Mouse (Mus musculus) heart, postnatal 0 days (tissue): ENCODE measurements at regions not wholly inside any gene's neighbourhood (a gene's known extent, or its start where the extent isn't known, plus 50 kb on each side); places are given as distances from the start of the nearest gene placed in this dataset.

ENCODE experiments used
- ATAC-seq: fragments of 200-750 bp; cut with Nextera tagmentation; 2 replicates; pipeline ENCODE4 v1.8.0; 2017; ENCODE audit warnings: low read depth, moderate number of reproducible peaks, moderate library complexity; ENCODE audit not compliant: insufficient read depth
- DNase-seq: peaks from one replicate; pipeline ENCODE4 v3.0.0-alpha.2; 2016; ENCODE audit warnings: low spot score
- H3K27ac ChIP-seq: fragments of 300-500 bp; sonication (generic); 2 replicates; pipeline ENCODE4 v1.5.1; 2014; ENCODE audit warnings: low read depth, mild to moderate bottlenecking
- H3K27me3 ChIP-seq: fragments of 300-500 bp; sonication (generic); 2 replicates; pipeline ENCODE4 v1.6.1; 2014; ENCODE audit warnings: low read length, mixed read lengths; ENCODE audit not compliant: control insufficient read depth, insufficient read depth
- H3K36me3 ChIP-seq: fragments of 300-500 bp; sonication (generic); replicated peaks from 2 replicates; pipeline ENCODE4 v1.6.1; 2014; ENCODE audit warnings: low read length, mixed read lengths; ENCODE audit not compliant: control insufficient read depth, insufficient read depth
- H3K4me1 ChIP-seq: fragments of 300-500 bp; sonication (generic); 2 replicates; pipeline ENCODE4 v1.6.1; 2014; ENCODE audit warnings: antibody characterized with exemption; ENCODE audit not compliant: control insufficient read depth, insufficient read depth
- H3K4me2 ChIP-seq: fragments of 300-500 bp; sonication (generic); 2 replicates; pipeline ENCODE4 v1.6.1; 2014; ENCODE audit warnings: low read depth, mild to moderate bottlenecking, low read length, moderate library complexity
- H3K4me3 ChIP-seq: fragments of 300-500 bp; sonication (generic); 2 replicates; pipeline ENCODE4 v1.5.1; 2014; ENCODE audit warnings: low read depth, low read length
- H3K9ac ChIP-seq: fragments of 300-500 bp; sonication (generic); replicated peaks from 2 replicates; pipeline ENCODE4 v1.6.1; 2014; ENCODE audit warnings: low read depth, low read length, mixed read lengths
- H3K9me3 ChIP-seq: fragments of 300-500 bp; sonication (generic); replicated peaks from 2 replicates; pipeline ENCODE4 v1.6.1; 2016; ENCODE audit warnings: low read length; ENCODE audit not compliant: control insufficient read depth
- CTCF ChIP-seq: IDR thresholded peaks from 2 replicates; pipeline ENCODE4 v1.5.1; 2016; ENCODE audit warnings: antibody characterized with exemption, control low read depth, low read depth
- EP300 ChIP-seq: IDR thresholded peaks from 2 replicates; pipeline ENCODE4 v1.6.1; 2016; ENCODE audit warnings: antibody characterized with exemption, low read depth
- WGBS: fragments of 180-500 bp; shearing (Covaris S2); extraction: QIAGEN DNeasy Blood & Tissue Kit; methylation state at CpG from one replicate; pipeline ENCODE4 v1.1.7; 2014; 5-methylcytosine and 5-hydroxymethylcytosine counted together

- WGBS: 49% methylated on average over 2 of the region's 2 CpGs
- TF ChIP-seq EP300 (no peak), CTCF (no peak)
These were observed 451.2 kb upstream of the Marcks start for GRCm38 (mm10) chr10:37589889-37590288.

GRCm38 (mm10) chr10:37589009-37589408 is 450.3 kb upstream of the Marcks start:
- H3K4me2 ChIP-seq: no peak overlapping the region
- no peak for DNase-seq
- TF ChIP-seq CTCF (no peak), EP300 (no peak)
- no peak overlapping the region for H3K4me3 ChIP-seq
- WGBS: 95% methylated on average over 1 of the region's 1 CpGs
- H3K27ac ChIP-seq: no peak overlapping the region
- H3K36me3 ChIP-seq: no peaks in the 10 kb centered on the region
- no peaks in the 10 kb centered on the region for H3K4me1 ChIP-seq
- no peaks in the 10 kb centered on the region for H3K27me3 ChIP-seq
- no peak overlapping the region for H3K9ac ChIP-seq
- H3K9me3 ChIP-seq: no peaks in the 10 kb centered on the region
- ATAC-seq: no peak

More at GRCm38 (mm10) chr10:37589889-37590288, 451.2 kb upstream of the Marcks start:
- no peak for DNase-seq
- no peaks in the 10 kb centered on the region for H3K27me3 ChIP-seq
- H3K4me1 ChIP-seq: no peaks in the 10 kb centered on the region
- no peak for ATAC-seq
- no peak overlapping the region for H3K4me3 ChIP-seq
- H3K9ac ChIP-seq: no peak overlapping the region
- H3K27ac ChIP-seq: no peak overlapping the region
- no peak overlapping the region for H3K4me2 ChIP-seq
- H3K36me3 ChIP-seq: no peaks in the 10 kb centered on the region
- H3K9me3 ChIP-seq: no peaks in the 10 kb centered on the region

GRCm38 (mm10) chr10:37571171-37571570 is 432.5 kb upstream of the Marcks start:
- H3K27ac ChIP-seq: no peak overlapping the region
- TF ChIP-seq EP300 (no peak), CTCF (no peak)
- 61% methylated on average over 2 of the region's 2 CpGs for WGBS
- DNase-seq: no peak
- H3K4me3 ChIP-seq: no peak overlapping the region
- no peak overlapping the region for H3K9ac ChIP-seq
- no peak overlapping the region for H3K4me2 ChIP-seq
- H3K9me3 ChIP-seq: no peaks in the 10 kb centered on the region
- no peaks in the 10 kb centered on the region for H3K4me1 ChIP-seq
- no peak for ATAC-seq
- no peaks in the 10 kb centered on the region for H3K27me3 ChIP-seq
- H3K36me3 ChIP-seq: no peaks in the 10 kb centered on the region

GRCm38 (mm10) chr10:37561705-37562104 is 423.0 kb upstream of the Marcks start:
- Histone ChIP-seq H3K36me3 (no peaks in the 10 kb centered on the region), H3K27ac (no peak overlapping the region), H3K4me3 (no peak overlapping the region), H3K9me3 (no peaks in the 10 kb centered on the region), H3K27me3 (no peaks in the 10 kb centered on the region), H3K4me1 (no peaks in the 10 kb centered on the region), H3K4me2 (no peak overlapping the region), H3K9ac (no peak overlapping the region)
- ATAC-seq: no peak
- no peak for DNase-seq
- WGBS: 91% methylated on average over 2 of the region's 2 CpGs
- TF ChIP-seq CTCF (no peak), EP300 (no peak)

- DNase-seq (no peak), ATAC-seq (no peak)
- Histone ChIP-seq H3K27ac (no peak overlapping the region), H3K27me3 (no peaks in the 10 kb centered on the region), H3K36me3 (no peaks in the 10 kb centered on the region), H3K4me2 (no peak overlapping the region), H3K9ac (no peak overlapping the region), H3K4me3 (no peak overlapping the region), H3K9me3 (no peaks in the 10 kb centered on the region), H3K4me1 (no peaks in the 10 kb centered on the region)
- TF ChIP-seq CTCF: no peak
- no peak for TF ChIP-seq EP300
- WGBS: 75% methylated on average over 2 of the region's 2 CpGs
These were observed 410.7 kb upstream of the Marcks start for GRCm38 (mm10) chr10:37549446-37549845.

GRCm38 (mm10) chr10:37540703-37541102 is 402.0 kb upstream of the Marcks start:
- no peaks in the 10 kb centered on the region for H3K27me3 ChIP-seq
- DNase-seq (no peak), ATAC-seq (no peak)
- H3K4me2 ChIP-seq: no peak overlapping the region
- H3K4me1 ChIP-seq: no peaks in the 10 kb centered on the region
- no peak overlapping the region for H3K27ac ChIP-seq
- H3K4me3 ChIP-seq: no peak overlapping the region
- no peaks in the 10 kb centered on the region for H3K36me3 ChIP-seq
- WGBS: 71% methylated on average over 1 of the region's 1 CpGs
- TF ChIP-seq CTCF (no peak), EP300 (no peak)
- no peaks in the 10 kb centered on the region for H3K9me3 ChIP-seq
- H3K9ac ChIP-seq: no peak overlapping the region
